Mouse (Mus musculus) adrenal gland, adult 2 months (tissue): ENCODE measurements around the gene Gad1. TPM values are rescaled to one million over a fixed set of nuclear protein-coding genes. Genes with fewer than 3 reads are reported as not detected.

Experiments
- DNase-seq: peaks from one replicate; pipeline ENCODE4 v3.0.0; 2021
- polyA plus RNA-seq: library from polyadenylated mRNA; depleted of rRNA; stranded (reverse); fragments of >200 nt; gene quantifications from 2 replicates; pipeline ENCODE4 v1.2.3, GENCODE M21; 2012; rRNA removed
- total RNA-seq, 2 experiments: library from RNA; stranded (reverse); gene quantifications; 2 replicates each; pipeline ENCODE4 v1.2.3; 2021

Gene Gad1
- total and polyA plus RNA-seq, 3 experiments = 4.2 to 9.5 (median 8.0) TPM

GRCm38 (mm10) chr2:70628397-70628796 lies 75.5 kb downstream of the Gad1 start:
- DNase-seq = no peak

GRCm38 (mm10) chr2:70629339-70629761 lies 76.5 kb downstream of the Gad1 start:
- DNase-seq = no peak

- DNase-seq = no peak
Measured at GRCm38 (mm10) chr2:70629921-70630320, 77.0 kb downstream of the Gad1 start.

- no peak for DNase-seq
Measured at GRCm38 (mm10) chr2:70631321-70631720, 78.4 kb downstream of the Gad1 start.

GRCm38 (mm10) chr2:70632412-70632811 lies 79.5 kb downstream of the Gad1 start:
- no peak for DNase-seq

- DNase-seq = no peak
Measured at GRCm38 (mm10) chr2:70634028-70634690, 81.3 kb downstream of the Gad1 start.

- DNase-seq = no peak
Measured at GRCm38 (mm10) chr2:70640968-70641367, 88.1 kb downstream of the Gad1 start.

- DNase-seq = peak; percentile 16
Measured at GRCm38 (mm10) chr2:70642971-70643565, 90.2 kb downstream of the Gad1 start.

GRCm38 (mm10) chr2:70645266-70645780 lies 92.5 kb downstream of the Gad1 start:
- no peak for DNase-seq

GRCm38 (mm10) chr2:70647681-70648080 lies 94.8 kb downstream of the Gad1 start:
- no peak for DNase-seq

- DNase-seq = no peak
Measured at GRCm38 (mm10) chr2:70648271-70648670, 95.4 kb downstream of the Gad1 start.

GRCm38 (mm10) chr2:70649471-70649870 lies 96.6 kb downstream of the Gad1 start:
- peak; percentile 20 for DNase-seq

Other genes with a start within 250 kb of the Gad1 start
- gene Sp5, start 78.1 kb upstream of the Gad1 start, total RNA-seq = 1 to 10 TPM; 1.7 to 2.8 TPM
- 15.6 and 17.6 TPM in 2 replicates for gene Sp5, start 78.1 kb upstream of the Gad1 start, polyA plus RNA-seq
- under 1 TPM in 1 of 2 experiments, not detected in 1; 0.17 TPM for gene Erich2, start 44.3 kb upstream of the Gad1 start, total RNA-seq
- 0.10 and 0.15 TPM in 2 replicates for gene Erich2, start 44.3 kb upstream of the Gad1 start, polyA plus RNA-seq
- gene Gorasp2, start 108.5 kb downstream of the Gad1 start, total RNA-seq = 100 to 1,000 TPM; 116 to 119 TPM
- 151 and 203 TPM in 2 replicates for gene Gorasp2, start 108.5 kb downstream of the Gad1 start, polyA plus RNA-seq
- not detected for gene Gm26558, start 109.0 kb downstream of the Gad1 start, total RNA-seq
- 1.4 and 2.4 TPM in 2 replicates for gene Gm26558, start 109.0 kb downstream of the Gad1 start, polyA plus RNA-seq